Mouse (Mus musculus): ENCODE results near the gene Sned1.
A peak's percentile ranks its signal among the peaks of the same experiment; 100 is the strongest.
"Not testable (repeated sequence)": the region's sequence is repeated elsewhere in the genome, so short reads cannot be mapped to it uniquely, and the experiment has no call there.

The Sned1 gene

DNA sequence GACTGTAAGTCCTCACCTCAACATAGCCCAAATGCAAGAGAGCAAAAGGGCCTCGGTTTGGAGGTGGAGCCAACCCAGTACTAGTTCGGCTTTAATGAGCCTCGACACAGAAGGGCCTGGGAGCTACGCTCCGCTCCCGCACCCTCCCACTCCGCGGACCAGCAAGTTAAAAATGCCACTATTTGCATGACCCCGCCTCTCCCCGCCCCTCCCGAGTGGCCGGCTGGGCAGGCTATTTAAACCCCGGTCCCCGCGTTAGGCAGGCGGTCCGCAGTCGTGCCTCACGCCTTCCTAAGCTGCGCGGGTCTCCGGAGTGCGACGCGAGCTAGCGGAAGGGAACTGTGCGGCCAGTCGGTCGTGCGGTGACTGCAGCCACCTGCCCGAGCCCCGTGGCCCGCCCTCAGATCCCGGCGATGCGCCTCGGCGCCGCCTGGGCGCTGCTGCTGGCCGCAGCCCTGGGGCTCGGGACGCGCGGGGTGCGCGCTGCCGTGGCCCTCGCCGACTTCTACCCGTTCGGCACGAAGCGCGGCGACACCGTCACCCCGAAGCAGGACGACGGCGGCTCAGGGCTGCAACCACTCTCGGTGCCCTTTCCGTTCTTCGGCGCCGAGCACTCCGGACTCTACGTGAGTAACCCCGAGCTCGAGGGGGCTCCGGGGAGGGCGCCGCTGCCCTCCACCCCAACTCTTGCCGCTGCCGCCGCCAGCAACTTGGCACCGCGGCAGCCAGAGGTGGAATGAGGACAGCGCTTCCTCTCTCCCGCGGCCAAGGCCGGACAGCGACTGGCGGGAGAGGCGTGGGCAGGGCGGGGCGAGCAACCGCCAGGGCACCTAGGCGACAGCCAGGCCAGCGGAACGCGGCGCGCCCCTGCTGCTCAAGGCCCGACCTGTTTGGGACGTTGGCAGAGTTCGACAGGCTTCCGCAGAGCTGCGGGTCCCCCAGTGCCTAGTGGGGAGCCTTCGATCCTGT lies at the start of gene Sned1:
Sned1 (plus strand) TSS at position 266 of the 969 bp plus-strand sequence.
- peak; percentile 96 to 97 for DNase-seq

DNA sequence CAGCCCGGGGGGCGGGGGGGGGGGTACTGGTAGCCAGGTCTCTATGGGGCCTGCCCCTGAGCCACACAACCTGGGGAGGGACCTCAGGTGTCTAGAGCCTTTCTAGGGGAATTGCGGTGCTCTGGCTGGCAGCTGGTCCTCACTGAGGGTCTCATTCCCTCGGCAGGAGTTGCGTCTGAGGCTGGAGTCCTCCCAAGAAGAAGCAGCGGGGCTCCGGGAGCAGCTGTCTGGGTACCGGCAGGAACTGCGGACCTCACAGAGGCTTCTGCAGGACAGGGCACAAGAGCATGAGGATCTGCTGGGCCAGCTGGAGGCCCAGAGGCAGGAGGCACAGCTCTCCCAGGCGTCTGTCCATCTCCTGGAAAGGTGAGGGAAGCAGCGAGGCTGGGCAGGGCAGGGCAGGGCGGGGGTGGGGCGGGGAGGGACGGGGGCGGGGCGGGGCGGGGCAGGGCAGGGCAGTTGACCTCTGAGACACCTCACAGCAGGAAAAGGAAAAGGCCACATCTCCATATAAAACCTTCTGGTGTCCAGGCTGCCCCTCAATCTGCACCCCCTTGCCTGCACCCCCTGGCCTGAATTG lies 44.8 kb upstream of the Sned1 start:
- no peak for DNase-seq

DNA sequence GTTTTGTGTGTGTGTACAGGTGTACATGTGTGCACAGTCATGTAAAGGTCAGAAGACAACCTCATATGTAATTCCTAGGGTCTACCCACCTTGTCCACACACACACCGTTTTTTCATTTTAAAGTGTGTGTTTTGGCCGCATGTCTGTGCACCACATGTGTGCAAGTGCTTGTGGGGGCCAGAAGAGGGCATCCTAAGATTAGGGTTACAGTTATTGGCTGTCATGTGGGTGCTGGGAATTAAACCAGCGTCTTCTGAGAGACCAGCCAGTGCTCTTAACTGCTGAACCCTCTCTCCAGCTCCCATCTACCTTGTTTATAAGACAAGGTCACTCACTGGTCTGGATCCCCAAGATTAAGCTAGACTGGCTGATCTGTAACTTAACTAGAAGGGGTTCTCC lies 40.7 kb upstream of the Sned1 start:
- DNase-seq: no peak

DNA sequence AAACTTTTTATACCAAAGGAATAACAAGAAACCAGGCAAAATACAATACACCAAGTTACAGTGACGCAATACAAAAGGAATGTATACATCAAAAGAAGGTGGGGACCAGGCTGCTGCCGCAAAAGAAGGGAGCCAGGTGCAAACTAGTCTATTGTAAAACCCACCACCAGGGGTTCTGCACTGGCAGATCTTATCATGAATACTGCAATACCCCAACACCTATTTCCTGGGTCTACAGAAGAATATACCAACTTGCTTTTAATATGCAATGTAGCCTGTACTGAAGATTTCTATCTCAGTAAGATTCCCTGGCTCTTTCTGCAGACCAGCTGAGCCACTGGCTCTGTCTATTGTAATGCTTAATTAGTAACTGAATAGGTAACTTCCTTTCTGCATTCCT lies 38.2 kb upstream of the Sned1 start:
- DNase-seq: not testable (repeated sequence)

DNA sequence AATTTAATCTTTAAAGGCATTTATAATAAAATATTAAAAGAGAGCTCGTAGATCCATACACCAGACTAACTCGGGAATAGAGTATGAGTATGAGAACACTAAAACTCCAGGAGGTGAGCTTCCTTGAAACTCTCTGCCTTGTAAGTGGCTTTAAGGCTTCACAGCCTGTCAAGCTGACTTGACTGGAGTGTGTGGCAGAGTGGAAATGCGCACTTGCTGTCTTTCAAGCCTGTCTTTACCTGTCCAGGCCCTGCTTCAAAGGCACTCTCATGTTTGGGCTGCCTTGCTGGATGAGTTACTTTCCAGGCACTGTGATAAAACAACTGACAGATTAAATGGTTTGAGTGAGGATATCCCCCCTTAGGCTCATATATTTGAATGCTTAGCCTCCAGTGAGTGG lies 37.7 kb upstream of the Sned1 start:
- DNase-seq: no peak

DNA sequence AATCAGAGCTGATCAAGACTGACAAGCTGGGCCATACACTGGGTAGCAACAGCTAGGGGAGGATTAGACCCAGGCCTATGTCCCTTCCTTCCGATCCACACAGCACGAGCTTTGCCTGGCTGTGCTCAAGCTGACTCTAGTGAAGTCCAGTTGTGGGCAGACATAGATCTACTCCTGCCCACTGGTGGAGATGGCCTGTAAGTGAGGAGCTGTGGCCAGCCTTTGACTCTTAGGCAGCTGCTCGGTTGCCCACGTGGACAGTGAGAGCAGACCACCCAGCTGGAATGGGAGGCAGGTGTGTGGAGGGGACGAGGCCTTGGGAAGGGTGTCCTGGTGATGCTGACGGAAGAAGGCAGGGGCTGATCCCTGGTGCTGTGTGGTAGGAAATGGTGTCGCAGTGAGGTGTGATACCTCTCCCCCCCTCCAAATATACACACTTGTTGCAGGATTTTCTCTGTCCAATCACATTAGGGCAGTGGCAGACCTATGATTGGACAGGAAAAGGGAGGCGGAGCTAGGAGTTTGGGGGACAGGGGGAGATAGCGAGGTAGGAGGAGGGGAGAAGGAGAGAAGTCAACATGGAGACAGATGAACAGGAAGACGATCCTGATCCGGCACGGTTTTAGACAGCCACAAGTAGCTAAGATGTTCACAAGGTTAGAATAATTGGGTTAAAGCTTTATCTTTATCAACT lies 29.2 kb upstream of the Sned1 start:
- no peak for DNase-seq

DNA sequence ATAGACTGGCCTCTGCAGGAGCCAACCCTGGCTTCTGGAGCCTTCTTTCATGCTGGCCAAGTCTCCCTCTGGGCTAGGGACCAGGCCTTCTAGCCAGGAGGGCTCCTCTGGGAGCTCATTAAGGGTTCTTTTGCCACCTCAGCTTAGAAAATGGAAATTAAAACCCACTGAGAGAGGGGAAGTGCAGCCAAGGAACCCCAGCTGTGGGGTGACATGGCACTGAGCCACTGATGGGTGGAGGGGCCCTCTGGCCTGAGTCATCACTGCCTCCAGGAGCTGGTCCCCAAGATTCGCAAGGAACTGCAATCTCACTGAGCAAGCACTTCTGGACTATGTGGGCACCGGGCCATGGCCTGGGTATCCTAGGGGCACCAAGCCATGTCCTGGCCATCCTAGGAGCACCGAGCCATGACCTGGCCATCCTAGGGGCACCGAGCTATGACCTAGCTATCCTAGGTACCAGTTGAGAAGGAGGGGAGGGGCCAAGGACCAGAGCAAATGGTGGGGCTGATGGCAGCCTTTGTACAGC lies 28.0 kb upstream of the Sned1 start:
- peak; percentile 37 to 74 for DNase-seq

DNA sequence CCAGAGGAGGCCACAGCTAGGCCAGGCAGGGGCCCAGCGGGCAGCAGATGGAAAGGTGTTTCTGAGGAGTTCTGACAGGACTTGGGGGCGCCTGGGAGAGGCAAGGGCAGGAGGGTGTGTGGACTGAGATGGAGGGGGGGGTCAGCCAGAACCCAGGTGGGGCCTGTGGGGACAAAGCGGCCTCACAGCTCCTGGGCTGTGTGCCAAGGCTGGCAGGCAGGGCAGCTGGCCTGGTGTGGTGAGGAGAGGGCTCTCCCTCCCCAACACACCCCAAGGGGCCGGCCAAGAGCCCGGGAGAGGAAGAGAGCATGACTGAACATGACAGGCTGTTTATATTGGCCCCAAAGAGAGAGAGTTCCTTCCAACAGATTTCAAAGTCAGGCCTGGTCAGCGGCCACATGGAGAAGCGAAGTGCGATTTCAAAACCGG lies 25.4 kb upstream of the Sned1 start:
- peak; percentile 64 to 88 for DNase-seq

DNA sequence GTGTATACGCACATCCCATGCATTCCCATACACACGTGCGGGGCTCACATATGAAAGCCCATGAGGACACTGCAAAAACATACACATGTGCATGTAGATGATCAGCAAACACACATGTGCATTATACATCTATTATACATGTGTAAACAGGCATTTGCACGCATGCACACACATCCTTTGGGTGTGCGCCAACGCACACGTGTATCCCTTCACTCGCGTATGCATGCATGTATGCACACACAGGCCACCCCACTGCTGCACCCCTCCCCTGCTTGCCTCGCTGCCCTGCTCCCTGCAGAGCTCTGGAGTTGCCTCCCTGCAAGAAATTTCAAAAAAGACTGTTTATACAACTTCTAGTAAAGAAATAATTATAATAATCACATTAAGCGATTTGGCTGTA lies 24.6 kb upstream of the Sned1 start:
- no peak for DNase-seq

DNA sequence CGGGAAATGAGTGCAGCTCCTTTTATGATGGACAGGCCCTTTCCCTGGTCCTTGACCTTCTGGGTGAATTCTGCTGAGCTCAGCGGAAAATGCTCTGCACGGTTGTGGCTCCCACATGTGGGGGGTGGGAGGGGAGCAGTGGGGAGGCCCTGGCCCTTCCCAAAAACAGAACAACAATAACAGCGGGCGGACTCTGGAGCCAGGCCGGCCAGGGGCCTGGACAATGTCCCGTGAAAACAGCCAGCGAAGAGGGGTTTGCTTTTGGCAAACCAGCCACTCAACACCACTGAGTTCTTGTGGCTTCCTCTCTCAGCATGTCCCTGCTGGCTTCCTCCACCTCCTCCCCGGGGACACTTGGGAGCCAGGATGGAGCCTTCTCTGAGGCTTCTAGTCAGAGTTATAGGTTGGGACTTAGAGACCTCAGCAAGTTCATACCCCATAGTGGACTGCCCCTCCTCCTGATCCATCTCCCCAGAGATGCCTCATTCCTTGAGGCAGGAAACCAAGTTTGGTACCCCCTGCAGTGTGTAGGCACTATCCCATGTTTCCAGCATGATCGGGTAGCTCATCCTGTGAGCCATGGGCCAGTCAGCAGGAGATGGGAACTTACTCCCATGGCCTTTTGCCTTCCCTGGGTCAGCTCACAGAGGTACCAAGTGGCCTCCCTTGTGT lies 24.0 kb upstream of the Sned1 start:
- peak; percentile 73 to 82 for DNase-seq

DNA sequence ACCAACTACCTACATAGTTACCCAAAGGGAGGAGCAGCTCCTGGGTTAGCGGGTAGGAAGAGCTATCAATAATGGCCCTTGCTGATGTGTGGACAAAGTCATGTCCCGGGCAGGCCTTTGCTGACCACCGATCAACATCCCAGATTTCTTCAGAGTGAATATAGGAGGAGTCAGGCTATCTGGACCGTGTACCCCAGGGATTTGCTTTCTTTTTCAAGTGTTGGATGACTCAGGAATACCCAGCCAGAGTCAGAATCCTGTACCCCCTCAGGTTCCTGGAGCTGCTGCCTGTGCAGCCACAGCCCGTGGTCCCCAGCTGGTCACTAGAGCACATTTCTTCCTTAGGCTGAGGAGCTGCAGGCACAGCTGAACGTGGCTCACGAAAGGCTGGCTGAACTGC lies 23.2 kb upstream of the Sned1 start:
- DNase-seq: no peak

DNA sequence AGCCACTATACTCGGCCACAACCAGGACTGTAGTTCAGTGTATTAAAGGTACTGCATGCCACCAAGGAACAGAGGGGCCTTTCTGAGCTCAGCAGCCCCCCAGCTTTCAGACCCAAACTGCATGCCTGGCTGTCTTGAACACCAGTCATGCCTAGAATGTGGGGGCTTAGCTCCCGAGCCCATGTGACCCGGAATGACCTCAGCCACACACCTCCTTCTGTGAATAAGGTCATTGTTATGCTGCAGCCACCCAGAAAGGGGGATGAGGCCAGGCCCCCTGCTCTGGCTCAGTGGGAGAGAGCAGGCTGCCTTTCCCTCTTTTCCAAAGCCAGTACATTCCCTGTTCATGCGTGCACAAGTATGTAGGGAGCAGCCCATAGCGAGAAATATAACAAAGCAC lies 21.0 kb upstream of the Sned1 start:
- no peak for DNase-seq

DNA sequence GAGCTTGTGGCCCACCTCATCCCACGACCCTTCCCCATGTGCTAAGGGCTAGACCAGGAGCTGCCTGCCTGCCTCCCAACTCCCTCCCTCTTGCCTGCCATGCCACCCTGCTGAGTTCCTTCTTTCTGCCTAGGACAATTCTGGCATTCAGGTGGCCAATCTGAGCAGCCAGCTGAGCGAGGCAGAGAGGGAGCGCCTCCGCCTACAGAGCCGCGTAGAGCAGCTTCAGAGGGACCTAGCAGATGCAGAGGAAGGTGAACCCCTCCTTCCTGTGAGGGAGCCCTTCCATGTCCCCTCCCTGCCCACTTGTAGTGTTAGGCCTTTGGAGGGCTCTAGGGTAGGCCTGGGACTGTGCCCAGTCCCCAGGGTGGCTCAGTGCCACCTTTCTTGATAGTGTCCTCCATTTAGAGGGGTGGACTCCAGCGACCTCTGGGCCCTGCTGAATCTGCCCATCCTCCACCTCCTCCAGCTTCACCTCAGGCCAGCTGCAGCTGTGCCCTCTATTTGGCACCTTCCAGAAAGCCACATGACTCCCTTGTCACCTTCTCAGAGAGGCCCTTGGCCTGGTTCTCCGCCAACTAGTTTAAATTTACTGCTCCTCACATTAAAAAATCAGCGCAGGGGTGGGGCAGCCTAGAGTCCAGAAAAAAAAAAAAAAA lies 18.7 kb upstream of the Sned1 start:
- peak; percentile 72 to 80 for DNase-seq

DNA sequence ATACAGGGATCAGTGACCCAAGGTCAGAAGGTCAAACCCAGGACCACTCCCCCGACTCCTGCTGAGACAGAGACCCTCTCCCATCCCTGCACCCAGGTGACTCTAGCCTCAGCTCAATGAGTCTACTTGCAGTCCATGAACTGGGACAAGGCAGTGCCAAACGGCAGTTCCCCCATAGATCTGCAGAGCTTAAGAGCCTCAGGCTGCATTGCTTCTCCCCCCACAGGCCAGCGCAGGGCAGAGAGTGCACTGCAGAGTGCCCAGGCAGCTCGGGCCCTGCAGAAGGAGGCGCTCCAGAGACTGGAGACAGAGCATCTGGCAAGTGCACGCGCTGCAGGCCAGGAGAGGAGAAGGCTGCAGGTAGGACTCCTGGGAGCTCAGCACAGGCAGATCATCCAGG lies 18.1 kb upstream of the Sned1 start:
- no peak for DNase-seq

DNA sequence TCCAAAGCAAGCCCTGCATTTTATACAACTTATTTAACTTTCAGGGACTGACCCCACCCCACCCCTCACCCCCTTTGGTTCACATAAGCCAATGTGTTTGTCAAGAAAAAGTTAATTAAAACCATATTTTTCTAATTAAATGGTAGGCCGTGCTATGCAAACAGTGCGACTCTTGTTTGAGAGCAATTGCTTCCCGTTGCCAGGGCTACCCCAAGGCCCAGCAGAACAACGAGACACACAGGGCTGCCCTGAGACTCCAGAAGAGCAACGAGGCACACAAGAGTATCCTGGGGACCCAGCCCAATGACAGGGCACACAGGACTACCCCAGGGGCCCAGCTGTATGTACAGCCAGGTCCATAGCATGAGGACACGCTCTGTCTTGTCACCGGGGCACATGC lies 14.9 kb upstream of the Sned1 start:
- no peak for DNase-seq

DNA sequence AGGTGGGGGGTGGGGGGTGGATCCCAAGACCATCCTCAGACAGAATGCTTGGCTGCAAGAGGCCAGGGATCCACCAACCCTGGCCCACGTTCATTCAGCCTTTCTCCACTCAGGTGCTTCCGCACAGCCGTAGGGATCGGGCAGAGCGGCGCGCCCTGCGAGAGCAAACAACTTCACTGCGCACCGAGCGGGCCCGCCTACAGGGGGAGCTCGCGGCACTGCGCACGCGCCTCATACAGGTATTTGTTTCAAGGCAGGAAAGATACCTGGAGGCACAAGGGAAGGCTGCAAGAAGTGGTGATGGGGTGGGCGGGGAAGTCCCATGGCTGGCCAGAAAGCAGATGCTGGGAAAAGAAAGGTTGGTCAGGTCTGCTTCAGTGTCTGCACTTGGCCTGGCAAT lies 11.7 kb upstream of the Sned1 start:
- DNase-seq: peak; percentile 68 to 69

DNA sequence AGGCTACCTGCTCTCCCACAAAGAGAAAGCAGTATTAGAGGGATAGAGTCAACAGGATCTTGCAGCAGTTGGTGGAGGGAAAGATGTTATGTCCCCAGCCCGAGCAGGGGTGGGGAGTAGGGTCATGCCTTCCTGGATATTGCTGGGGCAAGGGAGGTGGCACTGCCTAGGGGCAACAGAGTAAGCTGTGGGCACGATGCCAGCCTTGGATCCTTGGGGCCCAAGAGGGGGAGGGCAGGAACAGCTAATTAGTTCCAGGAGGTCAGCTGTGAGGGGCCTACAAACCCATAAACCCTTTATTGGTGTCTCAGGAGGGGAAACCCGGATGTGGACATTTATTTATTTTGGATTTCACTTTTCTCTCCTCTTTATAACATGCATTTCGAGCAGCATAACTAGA lies 10.4 kb upstream of the Sned1 start:
- DNase-seq: peak; percentile 49 to 57

DNA sequence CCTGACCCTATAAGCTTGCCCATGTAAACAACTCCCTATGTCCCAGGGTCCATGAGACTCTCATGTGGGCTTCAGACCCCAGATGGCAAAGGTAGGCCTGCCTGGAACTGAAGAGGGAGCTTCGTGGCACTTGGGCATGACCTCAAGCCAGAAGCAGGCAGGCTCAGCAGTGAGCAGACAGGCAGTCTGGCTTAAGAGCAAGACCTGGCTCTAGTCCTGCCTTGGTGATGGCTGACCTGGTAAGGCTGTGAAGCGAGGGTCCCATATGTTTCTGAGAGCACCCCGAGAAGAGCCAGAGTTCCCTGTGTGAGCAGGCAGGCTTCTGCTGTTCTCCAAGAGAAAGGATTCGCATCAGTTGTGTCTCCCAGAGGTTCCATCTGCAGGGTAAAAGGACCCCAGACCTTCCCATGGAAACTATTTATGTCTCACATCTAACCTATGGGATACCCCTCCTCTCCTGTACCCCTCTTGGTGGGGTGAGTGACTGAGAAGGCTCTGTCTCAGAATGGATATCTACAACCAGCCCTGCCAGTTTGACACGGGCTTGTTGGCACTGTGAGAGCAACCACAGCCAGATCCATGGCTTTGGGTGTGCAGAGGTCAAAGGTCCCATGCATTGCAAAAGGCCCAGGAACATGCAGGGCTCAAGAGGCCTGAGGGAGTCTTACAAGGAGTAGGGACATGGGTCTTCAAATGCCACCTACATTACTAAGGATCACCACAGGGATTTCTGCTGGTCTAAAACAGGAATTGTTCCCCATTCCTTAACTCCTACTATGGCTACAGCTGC lies 9.7 kb upstream of the Sned1 start:
- no peak for DNase-seq

DNA sequence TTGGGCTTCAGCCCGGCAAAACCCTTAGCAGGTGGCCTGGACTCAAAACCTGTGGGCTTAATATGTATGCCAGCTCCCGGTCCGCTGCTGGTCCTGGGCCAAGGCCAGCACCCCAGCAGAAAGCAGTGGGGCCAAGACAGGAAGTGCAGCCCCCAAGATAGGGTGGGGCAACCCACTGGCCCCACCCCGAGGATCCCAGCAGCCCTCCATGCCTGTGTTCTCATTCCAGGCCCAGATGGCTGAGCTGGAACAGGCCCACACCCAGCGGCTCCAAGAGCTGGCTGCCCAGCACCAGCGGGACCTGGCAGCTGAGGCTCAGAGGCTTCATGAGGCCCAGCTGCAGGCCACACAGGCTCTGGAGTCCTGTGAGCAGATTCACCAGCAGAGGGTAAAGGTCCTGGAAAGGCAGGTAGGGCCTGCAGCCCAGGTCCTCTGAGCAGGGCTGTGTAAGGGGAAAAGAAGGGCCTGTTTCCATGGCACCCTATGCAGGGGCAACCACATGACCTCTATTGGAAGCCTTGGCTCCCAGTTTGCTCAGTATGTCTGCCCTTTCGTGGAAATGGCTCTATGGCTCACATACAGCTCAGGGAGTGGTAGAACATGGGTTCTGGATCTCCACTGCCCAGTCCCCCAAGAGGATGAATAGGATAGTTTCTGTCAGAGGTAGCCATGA lies 8.2 kb upstream of the Sned1 start:
- DNase-seq: no peak

DNA sequence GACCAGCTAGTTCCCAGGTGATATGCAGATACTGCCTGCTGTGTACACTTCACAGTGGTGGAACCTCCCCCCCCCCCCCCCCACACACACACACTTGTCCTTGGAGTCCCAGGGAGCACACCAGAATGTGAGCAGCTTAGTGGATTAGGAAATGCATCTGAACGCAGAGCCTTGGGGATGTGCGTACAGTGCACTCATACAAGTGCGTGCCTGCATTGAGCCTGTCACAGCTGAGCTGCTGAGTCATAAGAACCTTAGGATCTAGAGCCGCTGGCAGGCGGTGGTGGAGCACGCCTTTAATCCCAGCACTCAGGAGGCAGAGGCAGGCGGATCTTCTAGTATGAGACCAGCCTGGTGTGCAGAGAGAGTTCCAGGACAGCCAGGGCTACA lies 7.7 kb upstream of the Sned1 start:
- DNase-seq: no peak

DNA sequence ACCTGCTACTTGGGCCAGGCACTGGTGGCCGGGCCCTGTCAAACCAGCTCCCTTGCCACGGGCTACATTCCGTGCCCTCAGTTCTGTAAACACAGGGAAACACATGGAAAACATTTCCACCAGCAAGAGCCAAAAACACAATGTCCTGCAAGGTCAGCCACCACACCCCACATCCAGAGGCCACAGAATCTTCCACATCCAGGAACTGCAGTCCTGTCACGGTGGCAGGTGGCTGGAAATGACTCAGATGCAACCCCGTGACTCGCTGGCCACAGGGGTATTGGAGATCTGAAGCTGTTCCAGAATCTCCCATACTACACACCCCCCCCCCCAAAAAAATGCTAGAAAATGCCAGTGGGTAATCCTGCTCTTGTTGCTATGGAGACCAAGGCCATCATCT lies 6.4 kb upstream of the Sned1 start:
- DNase-seq: peak in 1 of 2 experiments; percentile 57

Measured in kidney, postnatal 25 days (tissue).